Mouse (Mus musculus) E14TG2a.4 (cell line): ENCODE measurements around the gene Rnase10.

Experiments used
- CTCF ChIP-seq: conservative IDR thresholded peaks from 2 replicates; pipeline ENCODE4 v1.5.1; 2014; ENCODE audit warnings: low read length
- NANOG ChIP-seq: IDR thresholded peaks from 2 replicates; pipeline ENCODE4 v1.6.1; 2014; ENCODE audit warnings: borderline replicate concordance, low read length, mixed read lengths
- POU5F1 ChIP-seq: IDR thresholded peaks from 2 replicates; pipeline ENCODE4 v1.6.1; 2014; ENCODE audit warnings: low read length, borderline replicate concordance

GRCm38 (mm10) chr14:50976674-50977073 is 30.9 kb upstream of the Rnase10 start:
- TF ChIP-seq CTCF = no peak
- no peak for TF ChIP-seq NANOG
- no peak for TF ChIP-seq POU5F1
